ENCODE assay signal across 10 mouse cellular contexts in the genomic region with DNA sequence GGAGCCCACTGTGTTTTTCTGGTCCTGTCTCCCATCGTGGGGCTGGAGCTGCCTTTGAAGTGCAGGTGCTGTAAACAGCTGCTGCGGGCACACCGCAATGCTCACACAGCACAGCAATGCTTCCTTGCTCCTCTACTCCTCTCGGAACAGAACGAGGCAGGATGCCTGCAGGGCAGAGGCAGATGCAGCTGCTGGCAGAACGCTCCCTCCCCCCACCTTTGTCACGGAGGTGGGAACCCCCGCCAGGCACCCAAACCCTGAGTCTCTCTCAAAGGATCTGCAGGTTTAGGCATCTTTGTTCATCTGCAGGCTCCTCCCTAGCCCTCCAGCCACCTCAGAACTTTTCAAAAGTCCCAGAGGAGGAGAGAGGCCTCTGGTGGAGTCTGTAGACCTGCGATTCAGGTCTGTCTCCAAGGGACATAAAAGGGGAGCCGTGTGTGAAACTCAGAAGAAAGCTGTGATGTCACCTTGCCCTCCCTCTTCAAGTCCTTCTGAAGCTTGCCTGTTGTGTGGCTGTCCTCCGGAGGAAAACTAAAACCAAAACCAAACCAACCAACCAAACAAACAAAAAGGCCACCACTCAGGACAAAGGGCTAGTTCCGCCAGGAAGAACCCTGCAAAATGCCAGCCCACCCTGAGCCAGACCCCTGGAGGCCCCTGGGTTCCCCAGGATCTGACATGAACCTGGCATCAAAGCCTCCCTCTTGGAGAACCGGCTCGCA. TPM values are rescaled to one million over a fixed set of nuclear protein-coding genes. Genes with fewer than 3 reads are reported as not detected.
DNase-seq lines count a peak whose midpoint lies in the region; ATAC-seq lines count a peak whose summit lies in the region.
"Had no signal": no experiment of that assay in that cellular context is flagged by ENCODE, and none has a peak within 500 bp of the region (broad histone marks: within the 10 kb centered on the region; RNA-seq: fewer than 3 reads in every experiment).

A gene (plus strand): TSS at position 292 of the 722 bp plus-strand sequence.

- peak; percentile 58 for ATAC-seq in granulocyte monocyte progenitor cell, adult 5-6 weeks (replicated peaks; ENCODE audit: poor library complexity, severe bottlenecking)

- WGBS in heart, embryonic 10.5 days: 16% methylated on average over 14 of the region's 14 CpGs
- whole genome bisulfite sequencing in midbrain, embryonic 10.5 days: 12% methylated on average over 14 of the region's 14 CpGs

- peak within 1 kb of the TSS; percentile 83 for H3K27ac ChIP-seq in heart, embryonic 10.5 days
- H3K27ac ChIP-seq in midbrain, embryonic 10.5 days (replicated peaks): peak within 1 kb of the TSS; percentile 72
- H3K27ac ChIP-seq: macrophage had no signal

- intact Hi-C loops in heart, postnatal 14 days (cut with DNase I): no loop called here

- no peaks in the 10 kb centered on the region for H3K9me3 ChIP-seq in heart, embryonic 10.5 days
- peaks cover 6% of the 10 kb centered on the region for H3K9me3 ChIP-seq in midbrain, embryonic 10.5 days (replicated peaks)

- peaks cover 41% of the 10 kb centered on the region for H3K4me1 ChIP-seq in heart, embryonic 10.5 days
- peaks cover 41% of the 10 kb centered on the region for H3K4me1 ChIP-seq in midbrain, embryonic 10.5 days

- DNase-seq in heart, embryonic 10.5 days (ENCODE audit: low spot score): no peak
- DNase-seq in heart, postnatal 14 days: no peak
- peak; percentile 72 for DNase-seq in ES-CJ7 (ENCODE audit: low read depth, low spot score)
- peak; percentile 47 for DNase-seq in midbrain, embryonic 10.5 days (ENCODE audit: low spot score)
- DNase-seq in thymus, postnatal 0 days (ENCODE audit: low spot score): peak; percentile 97
- no peak for DNase-seq in frontal cortex, postnatal 25 days (ENCODE audit: low spot score in 2 of 2)
- no peak for DNase-seq in cerebellum, postnatal 36 days

- peak within 1 kb of the TSS; percentile 47 for H3K4me3 ChIP-seq in heart, embryonic 10.5 days
- H3K4me3 ChIP-seq in midbrain, embryonic 10.5 days: peak within 1 kb of the TSS; percentile 31

- no peaks in the 10 kb centered on the region; the same call in 1 of the 2 replicates for H3K27me3 ChIP-seq in heart, embryonic 10.5 days (ENCODE audit: insufficient read depth, poor library complexity, severe bottlenecking)
- peaks cover 17% of the 10 kb centered on the region for H3K27me3 ChIP-seq in midbrain, embryonic 10.5 days (ENCODE audit: low read depth, poor library complexity, severe bottlenecking)

- H3K36me3 ChIP-seq in heart, embryonic 10.5 days: no peaks in the 10 kb centered on the region
- H3K36me3 ChIP-seq in midbrain, embryonic 10.5 days: no peaks in the 10 kb centered on the region
- H3K36me3 ChIP-seq: G1E had no signal

RNA-seq across cellular contexts. Expression of the gene that starts here (rescaled TPM):
- polyA plus RNA-seq in heart, embryonic 10.5 days (2016; fragmentation: Nextera tagmentation; extraction: Ambion mirVana): 0.06 and 0.20 TPM in 2 replicates
- under 1 TPM; 0.07 to 0.93 TPM for total RNA-seq in heart, postnatal 14 days (2021)
- not detected in 2 replicates for total RNA-seq in granulocyte monocyte progenitor cell, adult 5-6 weeks (2014; fragmentation: Nextera tagmentation)
- not detected in 2 replicates for total RNA-seq in granulocyte monocyte progenitor cell, adult 5-6 weeks (2017)
- polyA plus RNA-seq in midbrain, embryonic 10.5 days (2016; fragmentation: Nextera tagmentation; extraction: Ambion mirVana): 0.20 and 0.40 TPM in 2 replicates
- polyA plus RNA-seq in thymus, postnatal 0 days (2015; fragmentation: Nextera tagmentation; extraction: Ambion mirVana): 66.2 and 75.4 TPM in 2 replicates
- total RNA-seq: G1E had no signal
- polyA plus RNA-seq: G1E, macrophage had no signal

Comparison
In these comparisons a context has a peak if more than half of its experiments do, and no peak if none do; other contexts are left out.
1. RNA of the gene that starts here (polyA plus RNA-seq): 66.2 to 75.4 TPM in thymus, postnatal 0 days; 0.06 to 0.20 TPM in heart, embryonic 10.5 days and 0.20 to 0.40 TPM in midbrain, embryonic 10.5 days; every median in the first group is over 10 times any median in the second.
2. Peak in ATAC-seq in granulocyte monocyte progenitor cell, adult 5-6 weeks; RNA of the gene not detected or under 1 TPM.
3. Peak in DNase-seq, H3K4me3 ChIP-seq and H3K27ac ChIP-seq in midbrain, embryonic 10.5 days; RNA of the gene not detected or under 1 TPM.
4. DNase-seq: peak in ES-CJ7 (single experiment) and thymus, postnatal 0 days (single experiment); none in heart, embryonic 10.5 days (single experiment), heart, postnatal 14 days (0 of 2), frontal cortex, postnatal 25 days (0 of 2) and cerebellum, postnatal 36 days (0 of 2).